Comparison of ENCODE assay signal across 22 mouse cellular contexts in genomic region chr14:123595265-123595664, GRCm38 (mm10). TPM values are rescaled to one million over a fixed set of nuclear protein-coding genes. Genes with fewer than 3 reads are reported as not detected.
A peak's percentile ranks its signal among the peaks of the same experiment; 100 is the strongest.
DNase-seq lines count a peak whose midpoint lies in the region; ATAC-seq and TF ChIP-seq lines count a peak whose summit lies in the region.
"Had no signal": no experiment of that assay in that cellular context is flagged by ENCODE, and none has a peak within 500 bp of the region (broad histone marks: within the 10 kb centered on the region; RNA-seq: fewer than 3 reads in every experiment).

No protein-coding gene starts in this region.

- WGBS in hindbrain, embryonic 12.5 days: 75% methylated on average over 3 of the region's 3 CpGs
- 74% methylated on average over 3 of the region's 3 CpGs for WGBS in hindbrain, embryonic 16.5 days
- WGBS in hindbrain, embryonic 13.5 days: 67% methylated on average over 3 of the region's 3 CpGs
- WGBS in hindbrain, postnatal 0 days: 76% methylated on average over 3 of the region's 3 CpGs
- 54% methylated on average over 3 of the region's 3 CpGs for WGBS in neural tube, embryonic 15.5 days

- DNase-seq in hindbrain, postnatal 0 days (ENCODE audit: low spot score): peak; percentile 6
- DNase-seq in thymus, postnatal 10 days (ENCODE audit: low spot score in 2 of 2): no peak
- no peak for DNase-seq in urinary bladder, postnatal 4 days (ENCODE audit: low spot score in 2 of 2)
- DNase-seq: adrenal gland, adult 2 months; adrenal gland, postnatal 36 days; cerebellum, adult 11 months; cerebellum, adult 8-10 months; cerebellum, postnatal 25 days; forebrain, postnatal 0 days; gastrocnemius, postnatal 14 days; heart, adult 2 months; heart, postnatal 14 days had no signal

- ATAC-seq in hindbrain, embryonic 12.5 days (ENCODE audit: low FRiP score): 0 out of 2 replicates have a peak, but pooled peaks have one; percentile 29
- no peak for ATAC-seq in hindbrain, embryonic 16.5 days
- ATAC-seq in hindbrain, embryonic 13.5 days (ENCODE audit: low FRiP score): peak; percentile 61; the same call in 1 of the 2 replicates
- no peak for ATAC-seq in hindbrain, postnatal 0 days
- peak; percentile 35; the same call in 1 of the 2 replicates for ATAC-seq in neural tube, embryonic 15.5 days (ENCODE audit: low FRiP score)
- ATAC-seq: forebrain, postnatal 0 days had no signal

- no peak overlapping the region for H3K27ac ChIP-seq in hindbrain, embryonic 12.5 days
- H3K27ac ChIP-seq in hindbrain, embryonic 16.5 days (ENCODE audit: low read depth, low read length): no peak overlapping the region
- H3K27ac ChIP-seq in hindbrain, embryonic 13.5 days: no peak overlapping the region
- no peak overlapping the region for H3K27ac ChIP-seq in hindbrain, postnatal 0 days
- H3K27ac ChIP-seq in neural tube, embryonic 15.5 days (replicated peaks): no peak overlapping the region
- H3K27ac ChIP-seq: embryonic facial prominence, embryonic 13.5 days; forebrain, embryonic 12.5 days; heart, adult 2 months; heart, embryonic 15.5 days had no signal

- no peaks in the 10 kb centered on the region for H3K27me3 ChIP-seq in hindbrain, embryonic 12.5 days
- no peaks in the 10 kb centered on the region for H3K27me3 ChIP-seq in hindbrain, embryonic 16.5 days (replicated peaks; ENCODE audit: control insufficient read depth, insufficient read depth, low read length)
- no peaks in the 10 kb centered on the region for H3K27me3 ChIP-seq in hindbrain, embryonic 13.5 days
- H3K27me3 ChIP-seq in hindbrain, postnatal 0 days (ENCODE audit: insufficient read depth, low read length): no peaks in the 10 kb centered on the region
- no peaks in the 10 kb centered on the region for H3K27me3 ChIP-seq in neural tube, embryonic 15.5 days (replicated peaks)
- H3K27me3 ChIP-seq: CH12.LX; embryonic facial prominence, embryonic 13.5 days; forebrain, embryonic 12.5 days; heart, embryonic 15.5 days had no signal

- H3K4me3 ChIP-seq in hindbrain, embryonic 12.5 days: no peak overlapping the region
- no peak overlapping the region for H3K4me3 ChIP-seq in hindbrain, embryonic 16.5 days (ENCODE audit: low read length)
- no peak overlapping the region for H3K4me3 ChIP-seq in hindbrain, embryonic 13.5 days
- no peak overlapping the region for H3K4me3 ChIP-seq in hindbrain, postnatal 0 days (ENCODE audit: low read length)
- H3K4me3 ChIP-seq in neural tube, embryonic 15.5 days (replicated peaks): no peak overlapping the region
- H3K4me3 ChIP-seq: embryonic facial prominence, embryonic 13.5 days; forebrain, embryonic 12.5 days; heart, adult 2 months; heart, embryonic 15.5 days had no signal

- H3K9ac ChIP-seq in hindbrain, embryonic 12.5 days: no peak overlapping the region
- no peak overlapping the region for H3K9ac ChIP-seq in hindbrain, embryonic 16.5 days (ENCODE audit: low read depth, low read length)
- no peak overlapping the region for H3K9ac ChIP-seq in hindbrain, embryonic 13.5 days
- no peak overlapping the region for H3K9ac ChIP-seq in hindbrain, postnatal 0 days (replicated peaks; ENCODE audit: low read length)
- no peak overlapping the region for H3K9ac ChIP-seq in neural tube, embryonic 15.5 days (replicated peaks)
- H3K9ac ChIP-seq: embryonic facial prominence, embryonic 13.5 days; forebrain, embryonic 12.5 days; forebrain, postnatal 0 days; heart, embryonic 15.5 days had no signal

- no peak overlapping the region for H3K4me2 ChIP-seq in hindbrain, embryonic 12.5 days (replicated peaks)
- no peak overlapping the region for H3K4me2 ChIP-seq in hindbrain, embryonic 16.5 days (ENCODE audit: low read length)
- H3K4me2 ChIP-seq in hindbrain, embryonic 13.5 days: no peak overlapping the region
- H3K4me2 ChIP-seq in hindbrain, postnatal 0 days (ENCODE audit: low read depth, low read length): no peak overlapping the region
- H3K4me2 ChIP-seq in neural tube, embryonic 15.5 days: no peak overlapping the region
- H3K4me2 ChIP-seq: embryonic facial prominence, embryonic 13.5 days; forebrain, embryonic 12.5 days; heart, embryonic 11.5 days; heart, embryonic 15.5 days had no signal

- no peaks in the 10 kb centered on the region for H3K36me3 ChIP-seq in hindbrain, embryonic 12.5 days
- H3K36me3 ChIP-seq in hindbrain, embryonic 16.5 days (ENCODE audit: control insufficient read depth, insufficient read depth, low read length): no peaks in the 10 kb centered on the region
- H3K36me3 ChIP-seq in hindbrain, embryonic 13.5 days: no peaks in the 10 kb centered on the region
- no peaks in the 10 kb centered on the region for H3K36me3 ChIP-seq in hindbrain, postnatal 0 days (ENCODE audit: insufficient read depth, low read length)
- no peaks in the 10 kb centered on the region for H3K36me3 ChIP-seq in neural tube, embryonic 15.5 days
- H3K36me3 ChIP-seq: embryonic facial prominence, embryonic 13.5 days; forebrain, embryonic 12.5 days; heart, embryonic 15.5 days had no signal

- TF ChIP-seq CTCF in hindbrain, postnatal 0 days (IDR thresholded peaks at IDR 0.05; ENCODE audit: low read depth): no peak

- no peaks in the 10 kb centered on the region for H3K4me1 ChIP-seq in hindbrain, embryonic 12.5 days
- H3K4me1 ChIP-seq in hindbrain, embryonic 16.5 days (ENCODE audit: control insufficient read depth, insufficient read depth, low read depth, low read length): no peaks in the 10 kb centered on the region
- H3K4me1 ChIP-seq in hindbrain, embryonic 13.5 days (replicated peaks): no peaks in the 10 kb centered on the region
- no peaks in the 10 kb centered on the region for H3K4me1 ChIP-seq in hindbrain, postnatal 0 days (ENCODE audit: insufficient read depth, low read length)
- H3K4me1 ChIP-seq in neural tube, embryonic 15.5 days: no peaks in the 10 kb centered on the region
- H3K4me1 ChIP-seq: embryonic facial prominence, embryonic 13.5 days; forebrain, embryonic 12.5 days; heart, embryonic 15.5 days had no signal

- no peaks in the 10 kb centered on the region for H3K9me3 ChIP-seq in hindbrain, embryonic 12.5 days (replicated peaks)
- H3K9me3 ChIP-seq in hindbrain, embryonic 16.5 days (ENCODE audit: control insufficient read depth, low read length): no peaks in the 10 kb centered on the region
- no peaks in the 10 kb centered on the region for H3K9me3 ChIP-seq in hindbrain, embryonic 13.5 days
- no peaks in the 10 kb centered on the region for H3K9me3 ChIP-seq in hindbrain, postnatal 0 days (ENCODE audit: low read length)
- no peaks in the 10 kb centered on the region for H3K9me3 ChIP-seq in neural tube, embryonic 15.5 days (replicated peaks)
- H3K9me3 ChIP-seq: embryonic facial prominence, embryonic 13.5 days; forebrain, embryonic 12.5 days; heart, embryonic 15.5 days had no signal

RNA-seq across cellular contexts. Expression of gene Nalcn, which starts 31.7 kb away (rescaled TPM):
- polyA plus RNA-seq in hindbrain, embryonic 12.5 days (2016; fragmentation: Nextera tagmentation; extraction: Ambion mirVana): 4.5 and 4.6 TPM in 2 replicates
- polyA plus RNA-seq in hindbrain, embryonic 16.5 days (2015; fragmentation: Nextera tagmentation; extraction: Ambion mirVana): 14.1 and 15.2 TPM in 2 replicates
- polyA plus RNA-seq in hindbrain, embryonic 13.5 days (2015; fragmentation: Nextera tagmentation; extraction: Ambion mirVana): 7.6 and 8.2 TPM in 2 replicates
- 42.6 and 45.5 TPM in 2 replicates for total RNA-seq in hindbrain, postnatal 0 days (2014; rRNA removed)
- polyA plus RNA-seq in hindbrain, postnatal 0 days (2015; fragmentation: Nextera tagmentation; extraction: Ambion mirVana): 12.8 TPM in 2 replicates
- 11.0 and 13.9 TPM in 2 replicates for polyA plus RNA-seq in neural tube, embryonic 15.5 days (2015; fragmentation: Nextera tagmentation; extraction: Ambion mirVana)
- total RNA-seq: CH12.LX; hematopoietic stem cell, adult 5-6 weeks had no signal

Comparison
In these comparisons a context has a peak if more than half of its experiments do, and no peak if none do; other contexts are left out.
1. ATAC-seq: peak in hindbrain, embryonic 12.5 days (single experiment), hindbrain, embryonic 13.5 days (single experiment) and neural tube, embryonic 15.5 days (single experiment); none in hindbrain, embryonic 16.5 days (single experiment) and hindbrain, postnatal 0 days (single experiment).